Comparison of ENCODE assay signal across 8 mouse cellular contexts in genomic region chr9:14512633-14513445, GRCm38 (mm10). TPM values are rescaled to one million over a fixed set of nuclear protein-coding genes. Genes with fewer than 3 reads are reported as not detected.
DNase-seq lines count a peak whose midpoint lies in the region; ATAC-seq and TF ChIP-seq lines count a peak whose summit lies in the region.

No protein-coding gene starts in this region.

- H3K9me3 ChIP-seq in liver, embryonic 12.5 days (replicated peaks), result no peaks in the 10 kb centered on the region
- no peaks in the 10 kb centered on the region for H3K9me3 ChIP-seq in kidney, postnatal 0 days (replicated peaks; ENCODE audit: low read length)
- no peaks in the 10 kb centered on the region for H3K9me3 ChIP-seq in lung, embryonic 14.5 days (ENCODE audit: low read depth, low read length)

- H3K27ac ChIP-seq in liver, adult 2 months (replicated peaks; ENCODE audit: insufficient read depth, low read depth, low read length), result no peak overlapping the region
- H3K27ac ChIP-seq in liver, embryonic 12.5 days, result no peak overlapping the region
- no peak overlapping the region for H3K27ac ChIP-seq in kidney, postnatal 0 days
- no peak overlapping the region for H3K27ac ChIP-seq in lung, embryonic 14.5 days (ENCODE audit: low read depth)
- no peak overlapping the region for H3K27ac ChIP-seq in thymus, adult 2 months (ENCODE audit: control insufficient read depth, insufficient read depth, low read length)

- H3K4me1 ChIP-seq in liver, adult 2 months (ENCODE audit: control insufficient read depth, insufficient read depth, low read length), result no peaks in the 10 kb centered on the region
- no peaks in the 10 kb centered on the region for H3K4me1 ChIP-seq in liver, embryonic 12.5 days
- H3K4me1 ChIP-seq in kidney, postnatal 0 days (replicated peaks; ENCODE audit: insufficient read depth, low read length), result no peaks in the 10 kb centered on the region
- no peaks in the 10 kb centered on the region for H3K4me1 ChIP-seq in lung, embryonic 14.5 days (ENCODE audit: insufficient read depth)
- H3K4me1 ChIP-seq in thymus, adult 2 months (replicated peaks; ENCODE audit: control insufficient read depth, insufficient read depth, low read length), result no peaks in the 10 kb centered on the region

- H3K36me3 ChIP-seq in liver, adult 2 months (ENCODE audit: control insufficient read depth, insufficient read depth, low read length), result peaks cover 34% of the 10 kb centered on the region
- H3K36me3 ChIP-seq in liver, embryonic 12.5 days, result peaks cover 44% of the 10 kb centered on the region
- H3K36me3 ChIP-seq in kidney, postnatal 0 days (ENCODE audit: insufficient read depth, low read length), result peaks cover 26% of the 10 kb centered on the region
- peaks cover 34% of the 10 kb centered on the region for H3K36me3 ChIP-seq in lung, embryonic 14.5 days (ENCODE audit: insufficient read depth)
- H3K36me3 ChIP-seq in thymus, adult 2 months (ENCODE audit: control insufficient read depth, insufficient read depth, low read length), result peaks cover 36% of the 10 kb centered on the region

- no peak overlapping the region for H3K4me2 ChIP-seq in liver, embryonic 12.5 days
- H3K4me2 ChIP-seq in kidney, postnatal 0 days (ENCODE audit: low read length), result no peak overlapping the region
- H3K4me2 ChIP-seq in lung, embryonic 14.5 days, result no peak overlapping the region

- no peaks in the 10 kb centered on the region for H3K79me2 ChIP-seq in liver, adult 2 months (ENCODE audit: control insufficient read depth, insufficient read depth, low read length)

- H3K4me3 ChIP-seq in liver, adult 2 months (ENCODE audit: insufficient read depth, low read depth, low read length), result no peak overlapping the region
- no peak overlapping the region for H3K4me3 ChIP-seq in liver, embryonic 12.5 days
- H3K4me3 ChIP-seq in kidney, postnatal 0 days (replicated peaks; ENCODE audit: low read depth, low read length), result no peak overlapping the region
- no peak overlapping the region for H3K4me3 ChIP-seq in lung, embryonic 14.5 days (ENCODE audit: low read depth, low read length)
- H3K4me3 ChIP-seq in thymus, adult 2 months (ENCODE audit: control insufficient read depth, insufficient read depth, low read length), result no peak overlapping the region

- TF ChIP-seq POLR2A in liver, adult 2 months (IDR thresholded peaks at IDR 0.05; ENCODE audit: extremely low read depth, insufficient read depth, low read length), result no peak
- TF ChIP-seq POLR2A in thymus, adult 2 months (IDR thresholded peaks at IDR 0.05; ENCODE audit: control insufficient read depth, extremely low read depth, insufficient read depth, low read length, poor library complexity), result no peak

- H3K27me3 ChIP-seq in liver, adult 2 months (ENCODE audit: control insufficient read depth, insufficient read depth, low read length), result no peaks in the 10 kb centered on the region
- no peaks in the 10 kb centered on the region for H3K27me3 ChIP-seq in liver, embryonic 12.5 days (replicated peaks)
- H3K27me3 ChIP-seq in kidney, postnatal 0 days (ENCODE audit: insufficient read depth, low read length), result no peaks in the 10 kb centered on the region
- H3K27me3 ChIP-seq in lung, embryonic 14.5 days (ENCODE audit: insufficient read depth, low read length), result no peaks in the 10 kb centered on the region
- no peaks in the 10 kb centered on the region for H3K27me3 ChIP-seq in thymus, adult 2 months (ENCODE audit: control insufficient read depth, insufficient read depth, low read length)

- no peak overlapping the region for H3K9ac ChIP-seq in liver, adult 2 months (ENCODE audit: low read depth, low read length)
- H3K9ac ChIP-seq in liver, embryonic 12.5 days, result no peak overlapping the region
- H3K9ac ChIP-seq in kidney, postnatal 0 days (ENCODE audit: low read depth, low read length), result no peak overlapping the region
- H3K9ac ChIP-seq in lung, embryonic 14.5 days, result no peak overlapping the region

- TF ChIP-seq CTCF in liver, adult 2 months (IDR thresholded peaks at IDR 0.05; ENCODE audit: low read depth, low read length), result peak; percentile 39
- TF ChIP-seq CTCF in kidney, postnatal 0 days (IDR thresholded peaks at IDR 0.05; ENCODE audit: low read depth), result peak; percentile 87
- TF ChIP-seq CTCF in lung, embryonic 14.5 days (IDR thresholded peaks at IDR 0.05; ENCODE audit: low read depth), result peak; percentile 78
- no peak for TF ChIP-seq CTCF in thymus, adult 2 months (IDR thresholded peaks at IDR 0.05; ENCODE audit: borderline replicate concordance, control insufficient read depth, extremely low read depth, insufficient read depth, low read length, poor library complexity)

- no peak for ATAC-seq in liver, embryonic 12.5 days
- 0 out of 2 replicates have a peak, but pooled peaks have one; percentile 52 for ATAC-seq in kidney, postnatal 0 days (replicated peaks; ENCODE audit: low FRiP score, low read depth)
- peak; percentile 69 for ATAC-seq in lung, embryonic 14.5 days (ENCODE audit: insufficient read depth)

- DNase-seq in liver, adult 2 months (ENCODE audit: extremely low read depth, low read depth, low spot score), result no peak
- peak; percentile 52 to 66 for DNase-seq in cerebellum, postnatal 14 days
- DNase-seq in frontal cortex, postnatal 25 days (ENCODE audit: low spot score in 2 of 2), result peak; percentile 8 to 33
- peak; percentile 76 for DNase-seq in kidney, postnatal 0 days (ENCODE audit: low spot score)
- peak; percentile 80 for DNase-seq in lung, embryonic 14.5 days
- DNase-seq in retina, postnatal 1 day, result peak; percentile 76
- DNase-seq in thymus, adult 2 months, result no peak

- 80% methylated on average over 9 of the region's 9 CpGs for WGBS in liver, adult 2 months
- WGBS in liver, embryonic 12.5 days (ENCODE audit: insufficient replicate concordance), result 74% methylated on average over 9 of the region's 9 CpGs
- 79% methylated on average over 9 of the region's 9 CpGs for WGBS in kidney, postnatal 0 days
- WGBS in lung, embryonic 14.5 days, result 70% methylated on average over 9 of the region's 9 CpGs
- 92% methylated on average over 9 of the region's 9 CpGs for WGBS in thymus, adult 2 months

RNA-seq across cellular contexts. Expression of gene Cwc15, which starts 12.4 kb away (rescaled TPM):
- 43.5 and 58.4 TPM in 2 replicates for total RNA-seq in liver, adult 2 months (2014; rRNA removed)
- polyA plus RNA-seq in liver, adult 2 months (2012; rRNA removed), result 7.0 and 8.7 TPM in 2 replicates
- 93.8 and 94.8 TPM in 2 replicates for polyA plus RNA-seq in liver, embryonic 12.5 days (2016; fragmentation: Nextera tagmentation; extraction: Ambion mirVana)
- 155 and 171 TPM in 2 replicates for polyA plus RNA-seq in kidney, postnatal 0 days (2015; fragmentation: Nextera tagmentation; extraction: Ambion mirVana)
- polyA plus RNA-seq in lung, embryonic 14.5 days (2014; fragmentation: Nextera tagmentation; extraction: Ambion mirVana), result 146 and 148 TPM in 2 replicates
- 12.3 and 12.6 TPM in 2 replicates for polyA plus RNA-seq in thymus, adult 2 months (2012; rRNA removed)

RNA-seq across cellular contexts. Expression of gene Kdm4d, which starts 12.6 kb away (rescaled TPM):
- 0.07 TPM in 1 of 2 replicates, not detected in the other for total RNA-seq in liver, adult 2 months (2014; rRNA removed)
- polyA plus RNA-seq in liver, adult 2 months (2012; rRNA removed), result not detected in 2 replicates
- polyA plus RNA-seq in liver, embryonic 12.5 days (2016; fragmentation: Nextera tagmentation; extraction: Ambion mirVana), result 0.10 TPM in 2 replicates
- polyA plus RNA-seq in kidney, postnatal 0 days (2015; fragmentation: Nextera tagmentation; extraction: Ambion mirVana), result 0.18 and 0.22 TPM in 2 replicates
- polyA plus RNA-seq in lung, embryonic 14.5 days (2014; fragmentation: Nextera tagmentation; extraction: Ambion mirVana), result 0.30 and 0.88 TPM in 2 replicates
- polyA plus RNA-seq in thymus, adult 2 months (2012; rRNA removed), result 0.22 and 0.26 TPM in 2 replicates

Comparison
In these comparisons a context has a peak if more than half of its experiments do, and no peak if none do; other contexts are left out.
1. DNase-seq: peak in cerebellum, postnatal 14 days (2 of 2), frontal cortex, postnatal 25 days (2 of 2), kidney, postnatal 0 days (single experiment), lung, embryonic 14.5 days (single experiment) and retina, postnatal 1 day (single experiment); none in liver, adult 2 months (single experiment) and thymus, adult 2 months (single experiment).